Mouse (Mus musculus) embryonic facial prominence, embryonic 13.5 days (tissue): Measurements from ENCODE around the gene Plekha5. TPM values are rescaled to one million over a fixed set of nuclear protein-coding genes. Genes with fewer than 3 reads are reported as not detected.

Experiments used
- polyA plus RNA-seq: library from polyadenylated mRNA; unstranded; fragments of >200 nt; fragmentation: Nextera tagmentation; extraction: Ambion mirVana; gene quantifications from 2 replicates; pipeline ENCODE4 v1.2.1, GENCODE M21; 2015

The Plekha5 gene
- polyA plus RNA-seq, 1 experiment from 2014 or later = 42.3 TPM

Other genes with a start within 250 kb of the Plekha5 start
- gene Aebp2, start 198.6 kb downstream of the Plekha5 start, polyA plus RNA-seq = 15.3 and 17.6 TPM in 2 replicates